In genomic region chr6:71057209-71057858, GRCm38 (mm10) we compare ENCODE assay signal across 27 mouse cellular contexts.
DNase-seq lines count a peak whose midpoint lies in the region; ATAC-seq and TF ChIP-seq lines count a peak whose summit lies in the region.
"Had no signal": no experiment of that assay in that cellular context is flagged by ENCODE, and none has a peak within 500 bp of the region (broad histone marks: within the 10 kb centered on the region; RNA-seq: fewer than 3 reads in every experiment).

No protein-coding gene starts in this region.

- TF ChIP-seq CTCF in midbrain, postnatal 0 days (IDR thresholded peaks at IDR 0.05), result no peak

- no peak overlapping the region for H3K4me2 ChIP-seq in forebrain, embryonic 12.5 days
- no peak overlapping the region for H3K4me2 ChIP-seq in forebrain, embryonic 11.5 days (ENCODE audit: low read depth, low read length, severe bottlenecking)
- H3K4me2 ChIP-seq in hindbrain, embryonic 13.5 days, result no peak overlapping the region
- no peak overlapping the region for H3K4me2 ChIP-seq in midbrain, embryonic 15.5 days
- no peak overlapping the region for H3K4me2 ChIP-seq in midbrain, postnatal 0 days (ENCODE audit: low read depth, low read length, poor library complexity, severe bottlenecking)
- no peak overlapping the region for H3K4me2 ChIP-seq in forebrain, embryonic 16.5 days (ENCODE audit: low read length)
- H3K4me2 ChIP-seq: embryonic facial prominence, embryonic 12.5 days; heart, embryonic 11.5 days; kidney, embryonic 15.5 days; limb, embryonic 12.5 days; liver, embryonic 15.5 days; lung, embryonic 14.5 days; stomach, embryonic 15.5 days had no signal

- H3K4me1 ChIP-seq in forebrain, embryonic 12.5 days, result peaks cover 3% of the 10 kb centered on the region; the same call in 1 of the 2 replicates
- H3K4me1 ChIP-seq in forebrain, embryonic 11.5 days (replicated peaks; ENCODE audit: control insufficient read depth, insufficient read depth, low read length), result no peaks in the 10 kb centered on the region
- H3K4me1 ChIP-seq in hindbrain, embryonic 13.5 days (replicated peaks), result peaks cover 12% of the 10 kb centered on the region; the same call in 1 of the 2 replicates
- no peaks in the 10 kb centered on the region for H3K4me1 ChIP-seq in hindbrain, embryonic 10.5 days (replicated peaks)
- H3K4me1 ChIP-seq in midbrain, embryonic 15.5 days, result no peaks in the 10 kb centered on the region
- H3K4me1 ChIP-seq in midbrain, postnatal 0 days (ENCODE audit: insufficient read depth, low read length), result no peaks in the 10 kb centered on the region
- no peaks in the 10 kb centered on the region for H3K4me1 ChIP-seq in forebrain, embryonic 16.5 days (replicated peaks; ENCODE audit: control insufficient read depth, insufficient read depth, low read length)
- H3K4me1 ChIP-seq: embryonic facial prominence, embryonic 12.5 days; kidney, embryonic 15.5 days; liver, embryonic 15.5 days; stomach, embryonic 15.5 days had no signal

- peak; percentile 49; the same call in 1 of the 2 replicates for ATAC-seq in forebrain, embryonic 12.5 days (ENCODE audit: low FRiP score)
- ATAC-seq in forebrain, embryonic 11.5 days (replicated peaks; ENCODE audit: low FRiP score), result no peak
- peak; percentile 85 for ATAC-seq in hindbrain, embryonic 13.5 days (ENCODE audit: low FRiP score)
- 0 out of 2 replicates have a peak, but pooled peaks have one; percentile 24 for ATAC-seq in midbrain, embryonic 15.5 days (replicated peaks)
- no peak for ATAC-seq in midbrain, postnatal 0 days (ENCODE audit: low FRiP score)
- ATAC-seq in forebrain, embryonic 16.5 days, result peak; percentile 23; the same call in 1 of the 2 replicates

- H3K27me3 ChIP-seq in forebrain, embryonic 12.5 days, result no peaks in the 10 kb centered on the region
- no peaks in the 10 kb centered on the region for H3K27me3 ChIP-seq in forebrain, embryonic 11.5 days (ENCODE audit: control insufficient read depth, insufficient read depth, low read length)
- no peaks in the 10 kb centered on the region for H3K27me3 ChIP-seq in hindbrain, embryonic 13.5 days
- peaks cover 4% of the 10 kb centered on the region; the same call in 1 of the 2 replicates for H3K27me3 ChIP-seq in hindbrain, embryonic 10.5 days (ENCODE audit: insufficient read depth, poor library complexity, severe bottlenecking)
- H3K27me3 ChIP-seq in midbrain, embryonic 15.5 days (replicated peaks), result no peaks in the 10 kb centered on the region
- H3K27me3 ChIP-seq in midbrain, postnatal 0 days (ENCODE audit: insufficient read depth, low read length), result no peaks in the 10 kb centered on the region
- no peaks in the 10 kb centered on the region for H3K27me3 ChIP-seq in forebrain, embryonic 16.5 days (replicated peaks; ENCODE audit: control insufficient read depth, insufficient read depth, low read length)
- H3K27me3 ChIP-seq: kidney, embryonic 15.5 days; limb, embryonic 12.5 days; liver, embryonic 15.5 days; stomach, embryonic 15.5 days had no signal

- 36% methylated on average over 6 of the region's 6 CpGs for WGBS in forebrain, embryonic 12.5 days
- WGBS in forebrain, embryonic 11.5 days, result 50% methylated on average over 6 of the region's 6 CpGs
- 34% methylated on average over 6 of the region's 6 CpGs for WGBS in hindbrain, embryonic 13.5 days
- 59% methylated on average over 6 of the region's 6 CpGs for WGBS in hindbrain, embryonic 10.5 days
- 44% methylated on average over 6 of the region's 6 CpGs for WGBS in midbrain, embryonic 15.5 days
- WGBS in midbrain, postnatal 0 days, result 52% methylated on average over 6 of the region's 6 CpGs
- WGBS in forebrain, embryonic 16.5 days, result 24% methylated on average over 6 of the region's 6 CpGs

- H3K36me3 ChIP-seq in forebrain, embryonic 12.5 days (replicated peaks), result no peaks in the 10 kb centered on the region
- H3K36me3 ChIP-seq in forebrain, embryonic 11.5 days (ENCODE audit: control insufficient read depth, insufficient read depth, low read length), result no peaks in the 10 kb centered on the region
- H3K36me3 ChIP-seq in hindbrain, embryonic 13.5 days, result no peaks in the 10 kb centered on the region
- no peaks in the 10 kb centered on the region for H3K36me3 ChIP-seq in hindbrain, embryonic 10.5 days
- H3K36me3 ChIP-seq in midbrain, embryonic 15.5 days (replicated peaks), result no peaks in the 10 kb centered on the region
- H3K36me3 ChIP-seq in midbrain, postnatal 0 days (ENCODE audit: insufficient read depth, low read length), result no peaks in the 10 kb centered on the region
- no peaks in the 10 kb centered on the region for H3K36me3 ChIP-seq in forebrain, embryonic 16.5 days (ENCODE audit: control insufficient read depth, insufficient read depth)
- H3K36me3 ChIP-seq: embryonic facial prominence, embryonic 12.5 days; G1E; kidney, embryonic 15.5 days; limb, embryonic 12.5 days; liver, embryonic 15.5 days; stomach, embryonic 15.5 days had no signal

- no peak overlapping the region for H3K4me3 ChIP-seq in forebrain, embryonic 12.5 days (replicated peaks)
- no peak overlapping the region for H3K4me3 ChIP-seq in forebrain, embryonic 11.5 days (ENCODE audit: low read depth, low read length)
- H3K4me3 ChIP-seq in hindbrain, embryonic 13.5 days, result no peak overlapping the region
- H3K4me3 ChIP-seq in hindbrain, embryonic 10.5 days, result no peak overlapping the region
- no peak overlapping the region for H3K4me3 ChIP-seq in midbrain, embryonic 15.5 days
- H3K4me3 ChIP-seq in midbrain, postnatal 0 days (ENCODE audit: low read depth, low read length), result no peak overlapping the region
- no peak overlapping the region for H3K4me3 ChIP-seq in forebrain, embryonic 16.5 days (replicated peaks; ENCODE audit: low read length)
- H3K4me3 ChIP-seq: embryonic facial prominence, embryonic 12.5 days; erythroblast, embryonic 14.5 days; kidney, embryonic 15.5 days; limb, embryonic 12.5 days; liver, embryonic 15.5 days; stomach, embryonic 15.5 days had no signal

- 0 out of 2 replicates have a peak overlapping the region, but pooled peaks have one; percentile 5 for H3K27ac ChIP-seq in forebrain, embryonic 12.5 days
- no peak overlapping the region for H3K27ac ChIP-seq in forebrain, embryonic 11.5 days (ENCODE audit: low read depth, low read length)
- peak overlapping the region; percentile 40; the same call in 1 of the 2 replicates for H3K27ac ChIP-seq in hindbrain, embryonic 13.5 days
- H3K27ac ChIP-seq in hindbrain, embryonic 10.5 days, result no peak overlapping the region
- no peak overlapping the region for H3K27ac ChIP-seq in midbrain, embryonic 15.5 days
- no peak overlapping the region for H3K27ac ChIP-seq in midbrain, postnatal 0 days (ENCODE audit: low read depth, low read length)
- no peak overlapping the region for H3K27ac ChIP-seq in forebrain, embryonic 16.5 days (ENCODE audit: low read length)
- H3K27ac ChIP-seq: embryonic facial prominence, embryonic 12.5 days; kidney, embryonic 15.5 days; limb, embryonic 12.5 days; liver, embryonic 15.5 days; stomach, embryonic 15.5 days had no signal

- DNase-seq in forebrain, embryonic 11.5 days (ENCODE audit: low spot score), result no peak
- no peak for DNase-seq in hindbrain, embryonic 10.5 days (ENCODE audit: low spot score)
- DNase-seq in midbrain, postnatal 0 days (ENCODE audit: low spot score), result no peak
- no peak for DNase-seq in yolk sac, embryonic 10.5 days (ENCODE audit: low spot score)
- DNase-seq: adrenal gland, adult 8-10 months; cerebellum, adult 8-10 months; cerebellum, postnatal 25 days; gastrocnemius, postnatal 25 days; heart, adult 18-20 months; heart, postnatal 4 days; kidney, adult 18-20 months; kidney, postnatal 25 days; lung, embryonic 14.5 days; lung, postnatal 14 days; right cerebral cortex, postnatal 25 days had no signal

- no peak overlapping the region for H3K9ac ChIP-seq in forebrain, embryonic 12.5 days
- no peak overlapping the region for H3K9ac ChIP-seq in forebrain, embryonic 11.5 days (ENCODE audit: low read length)
- H3K9ac ChIP-seq in hindbrain, embryonic 13.5 days, result no peak overlapping the region
- H3K9ac ChIP-seq in midbrain, embryonic 15.5 days, result no peak overlapping the region
- no peak overlapping the region for H3K9ac ChIP-seq in midbrain, postnatal 0 days (replicated peaks; ENCODE audit: low read length, poor library complexity, severe bottlenecking)
- H3K9ac ChIP-seq in forebrain, embryonic 16.5 days (replicated peaks; ENCODE audit: low read depth, low read length), result no peak overlapping the region
- H3K9ac ChIP-seq: embryonic facial prominence, embryonic 12.5 days; kidney, embryonic 15.5 days; limb, embryonic 12.5 days; liver, embryonic 15.5 days; lung, embryonic 14.5 days; stomach, embryonic 15.5 days had no signal

- H3K9me3 ChIP-seq in forebrain, embryonic 12.5 days, result no peaks in the 10 kb centered on the region
- H3K9me3 ChIP-seq in forebrain, embryonic 11.5 days (ENCODE audit: control insufficient read depth, low read length), result no peaks in the 10 kb centered on the region; the same call in 1 of the 2 replicates
- H3K9me3 ChIP-seq in hindbrain, embryonic 13.5 days, result no peaks in the 10 kb centered on the region
- H3K9me3 ChIP-seq in hindbrain, embryonic 10.5 days, result no peaks in the 10 kb centered on the region
- no peaks in the 10 kb centered on the region for H3K9me3 ChIP-seq in midbrain, embryonic 15.5 days
- no peaks in the 10 kb centered on the region for H3K9me3 ChIP-seq in midbrain, postnatal 0 days (ENCODE audit: low read length)
- no peaks in the 10 kb centered on the region for H3K9me3 ChIP-seq in forebrain, embryonic 16.5 days (ENCODE audit: control insufficient read depth, low read length)
- H3K9me3 ChIP-seq: embryonic facial prominence, embryonic 12.5 days; G1E; kidney, embryonic 15.5 days; limb, embryonic 12.5 days; liver, embryonic 15.5 days; stomach, embryonic 15.5 days had no signal

Comparison
In these comparisons a context has a peak if more than half of its experiments do, and no peak if none do; other contexts are left out.
1. ATAC-seq: peak in forebrain, embryonic 12.5 days (single experiment), hindbrain, embryonic 13.5 days (single experiment), midbrain, embryonic 15.5 days (single experiment) and forebrain, embryonic 16.5 days (single experiment); none in forebrain, embryonic 11.5 days (single experiment) and midbrain, postnatal 0 days (single experiment).
2. H3K27ac ChIP-seq: peak in forebrain, embryonic 12.5 days (single experiment) and hindbrain, embryonic 13.5 days (single experiment); none in forebrain, embryonic 11.5 days (single experiment), hindbrain, embryonic 10.5 days (single experiment), midbrain, embryonic 15.5 days (single experiment), midbrain, postnatal 0 days (single experiment) and forebrain, embryonic 16.5 days (single experiment).